Mouse (Mus musculus) liver, embryonic 14.5 days (tissue): ENCODE results near the gene Coq4.

ENCODE experiments used
- CTCF ChIP-seq: IDR thresholded peaks from 2 replicates; pipeline ENCODE4 v1.5.1; 2016; ENCODE audit warnings: antibody characterized with exemption, low read depth, control low read depth
- EP300 ChIP-seq: IDR thresholded peaks from 2 replicates; pipeline ENCODE4 v1.6.1; 2016; ENCODE audit warnings: antibody characterized with exemption, low read depth

DNA sequence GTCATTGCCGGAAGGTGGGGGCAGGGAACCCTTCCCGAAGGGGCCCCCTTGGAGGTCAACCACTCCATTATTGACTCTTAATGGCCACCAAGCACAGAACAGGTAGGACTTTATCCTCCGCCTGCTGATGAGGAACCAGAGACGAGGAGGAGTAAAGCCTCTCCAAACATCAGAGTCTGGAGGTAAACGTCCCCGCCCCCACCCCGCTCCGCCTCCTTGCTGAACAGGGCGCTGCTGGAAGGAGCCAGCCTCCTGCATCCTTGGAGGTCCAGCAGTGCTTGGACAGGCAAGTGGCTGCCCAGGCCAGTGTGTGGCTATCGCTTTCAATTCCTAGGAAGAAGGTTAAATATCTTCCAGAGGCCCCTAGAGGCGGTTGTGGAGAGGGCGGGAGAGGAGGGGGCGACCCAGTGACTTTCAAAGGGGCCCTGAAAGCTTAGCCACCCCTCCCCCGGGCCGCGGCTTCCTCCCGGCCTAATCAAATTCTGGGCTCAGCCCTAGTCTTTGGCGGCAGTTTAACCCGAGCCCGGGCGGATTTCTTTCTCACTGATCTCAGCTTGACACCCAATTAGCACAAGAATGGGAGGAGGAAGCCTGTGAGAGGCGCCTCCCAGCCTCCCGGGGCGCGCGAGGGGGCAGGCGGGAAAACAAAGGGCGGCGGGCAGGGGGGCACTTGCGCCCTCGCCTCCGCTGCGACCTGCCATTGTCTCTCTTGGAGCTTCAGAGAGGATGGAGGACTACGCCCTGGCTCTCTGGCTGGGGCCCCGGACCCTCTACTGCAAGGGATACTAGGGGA lies 32.9 kb downstream of the Coq4 start, which contains the start of gene Urm1:
- 0 out of 2 replicates have a peak, but pooled peaks have one; percentile 1 for TF ChIP-seq CTCF
- TF ChIP-seq EP300 = no peak
